Mouse (Mus musculus): ENCODE data around the gene Mapk1ip1l.

DNA sequence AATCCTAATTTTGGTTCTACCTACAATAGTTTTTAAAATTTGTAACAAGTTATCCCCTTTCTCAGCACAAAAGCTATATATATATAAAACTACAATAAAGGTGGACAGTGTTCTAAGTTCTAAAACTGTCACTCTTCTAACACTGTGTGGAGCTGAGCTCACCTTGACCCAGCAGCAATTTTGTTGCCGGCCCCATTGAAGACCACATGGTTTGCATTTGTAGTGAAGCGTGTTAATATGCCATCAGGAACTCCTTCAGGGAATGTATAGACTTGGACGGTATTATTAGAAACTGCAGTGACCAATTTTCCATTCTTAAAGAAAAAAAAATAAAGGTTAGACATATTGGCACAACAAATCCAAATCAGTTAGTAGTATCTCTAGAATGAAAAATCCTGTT is 24.3 kb upstream of the Mapk1ip1l start:
- no peak for TF ChIP-seq POLR2A (IDR thresholded peaks at IDR 0.05; ENCODE audit: borderline replicate concordance, control insufficient read depth, low read depth, low read length)
- no peak for TF ChIP-seq CTCF (IDR thresholded peaks at IDR 0.05; ENCODE audit: control insufficient read depth, insufficient read depth, low read length)
